Mouse (Mus musculus): Measurements from ENCODE around the gene Pfkm.

The Pfkm gene

GRCm38 (mm10) chr15:98170917-98171316 lies 78.5 kb downstream of the Pfkm start:
- no peak for DNase-seq (ENCODE audit: low spot score)

- no peak for DNase-seq (ENCODE audit: low spot score)
These were observed 79.7 kb downstream of the Pfkm start for GRCm38 (mm10) chr15:98172113-98172512.

- peak; percentile 86 for DNase-seq (ENCODE audit: low spot score)
These were observed 81.4 kb downstream of the Pfkm start for GRCm38 (mm10) chr15:98173821-98174220.

GRCm38 (mm10) chr15:98177320-98177719 lies 84.9 kb downstream of the Pfkm start:
- DNase-seq (ENCODE audit: low spot score) = no peak

- no peak for DNase-seq (ENCODE audit: low spot score)
These were observed 88.3 kb downstream of the Pfkm start for GRCm38 (mm10) chr15:98180567-98181131.

- DNase-seq (ENCODE audit: low spot score) = peak; percentile 92
These were observed 88.8 kb downstream of the Pfkm start for GRCm38 (mm10) chr15:98181132-98181711.

All from layer of hippocampus, adult 11-12 months (tissue).